Mouse (Mus musculus) liver, adult 2 months (tissue): ENCODE measurements around the gene Scd1. TPM values are rescaled to one million over a fixed set of nuclear protein-coding genes. Genes with fewer than 3 reads are reported as not detected.

Experiments used
- DNase-seq: peaks from one replicate; pipeline ENCODE4 v3.0.0-alpha.2; 2011; ENCODE audit warnings: low read depth, low spot score; ENCODE audit errors: extremely low read depth
- H3K27ac ChIP-seq: fragments of 200-500 bp; replicated peaks from 2 replicates; pipeline ENCODE4 v1.5.1; 2012; ENCODE audit warnings: low read depth, mild to moderate bottlenecking, control low read depth, inconsistent platforms, low read length; ENCODE audit not compliant: insufficient read depth
- H3K27me3 ChIP-seq: fragments of 200-500 bp; 2 replicates; pipeline ENCODE4 v1.6.1; 2012; ENCODE audit warnings: mild to moderate bottlenecking, moderate library complexity, low read length, inconsistent platforms; ENCODE audit not compliant: control insufficient read depth, insufficient read depth
- H3K36me3 ChIP-seq: fragments of 200-500 bp; 2 replicates; pipeline ENCODE4 v1.6.1; 2012; ENCODE audit warnings: low read length, inconsistent platforms; ENCODE audit not compliant: control insufficient read depth, insufficient read depth
- H3K4me1 ChIP-seq: fragments of 200-500 bp; 2 replicates; pipeline ENCODE4 v1.6.1; 2011; ENCODE audit warnings: low read length; ENCODE audit not compliant: control insufficient read depth, insufficient read depth
- H3K4me3 ChIP-seq: fragments of 200-500 bp; 2 replicates; pipeline ENCODE4 v1.5.1; 2011; ENCODE audit warnings: low read depth, mild to moderate bottlenecking, control low read depth, low read length, moderate library complexity; ENCODE audit not compliant: insufficient read depth
- H3K79me2 ChIP-seq: fragments of 200-500 bp; 2 replicates; pipeline ENCODE4 v1.6.1; 2012; ENCODE audit warnings: inconsistent platforms, mild to moderate bottlenecking, low read length, moderate library complexity; ENCODE audit not compliant: control insufficient read depth, insufficient read depth
- H3K9ac ChIP-seq: fragments of 200-500 bp; 2 replicates; pipeline ENCODE4 v1.6.1; 2012; ENCODE audit warnings: low read depth, mild to moderate bottlenecking, control low read depth, inconsistent platforms, low read length
- CTCF ChIP-seq: fragments of 200-500 bp; IDR thresholded peaks from 2 replicates; pipeline ENCODE4 v1.5.1; 2011; ENCODE audit warnings: low read depth, low read length, control low read depth
- POLR2A ChIP-seq: fragments of 200-500 bp; IDR thresholded peaks from 2 replicates; pipeline ENCODE4 v1.6.1; 2011; ENCODE audit warnings: low read length, control low read depth; ENCODE audit not compliant: insufficient read depth; ENCODE audit errors: extremely low read depth
- WGBS: fragments of 180-500 bp; shearing (Covaris S2); methylation state at CpG from one replicate; pipeline ENCODE4 v1.1.7; 2018; 5-methylcytosine and 5-hydroxymethylcytosine counted together
- polyA plus RNA-seq: library from polyadenylated mRNA; depleted of rRNA; stranded (reverse); fragments of >200 nt; gene quantifications from 2 replicates; pipeline ENCODE4 v1.2.3, GENCODE M21; 2012; rRNA removed
- total RNA-seq: library from RNA; depleted of rRNA; stranded (reverse); fragments of >200 nt; gene quantifications from 2 replicates; pipeline ENCODE4 v1.2.3, GENCODE M21; 2014; rRNA removed

Scd1 gene
- total and polyA plus RNA-seq, 2 experiments, result 1,338 to 8,115 TPM

- no peaks in the 10 kb centered on the region for H3K79me2 ChIP-seq
- no peak for TF ChIP-seq CTCF
- TF ChIP-seq POLR2A, result no peak
- 87% methylated on average over 8 of the region's 8 CpGs for WGBS
- peaks cover 12% of the 10 kb centered on the region; the same call in 1 of the 2 replicates for H3K27me3 ChIP-seq
- H3K27ac ChIP-seq, result no peak overlapping the region
- no peaks in the 10 kb centered on the region for H3K4me1 ChIP-seq
- no peaks in the 10 kb centered on the region for H3K36me3 ChIP-seq
- no peak overlapping the region for H3K9ac ChIP-seq
- H3K4me3 ChIP-seq, result no peak overlapping the region
- DNase-seq, result no peak
Measured at GRCm38 (mm10) chr19:44349689-44350088, 58.0 kb downstream of the Scd1 start.

Other genes with a start within 250 kb of the Scd1 start
- not detected in 2 replicates for gene Pkd2l1, start 215.4 kb downstream of the Scd1 start, total RNA-seq
- not detected in 2 replicates for gene Pkd2l1, start 215.4 kb downstream of the Scd1 start, polyA plus RNA-seq
- 0.20 TPM in 1 of 2 replicates, not detected in the other for gene Scd3, start 204.6 kb downstream of the Scd1 start, total RNA-seq
- 0.02 TPM in 1 of 2 replicates, not detected in the other for gene Scd3, start 204.6 kb downstream of the Scd1 start, polyA plus RNA-seq
- gene Scd2, start 114.2 kb downstream of the Scd1 start, total RNA-seq, result 2.2 and 3.9 TPM in 2 replicates
- gene Scd2, start 114.2 kb downstream of the Scd1 start, polyA plus RNA-seq, result 2.7 and 2.9 TPM in 2 replicates
- gene Scd4, start 74.8 kb downstream of the Scd1 start, total RNA-seq, result 0.09 TPM in 1 of 2 replicates, not detected in the other
- gene Scd4, start 74.8 kb downstream of the Scd1 start, polyA plus RNA-seq, result 0.07 TPM in 1 of 2 replicates, not detected in the other
- not detected in 2 replicates for gene Wnt8b, start 85.6 kb upstream of the Scd1 start, total RNA-seq
- not detected in 2 replicates for gene Wnt8b, start 85.6 kb upstream of the Scd1 start, polyA plus RNA-seq
- 1.7 and 1.9 TPM in 2 replicates for gene Sec31b, start 138.0 kb upstream of the Scd1 start, total RNA-seq
- gene Sec31b, start 138.0 kb upstream of the Scd1 start, polyA plus RNA-seq, result 5.8 and 8.6 TPM in 2 replicates
- not detected in 2 replicates for gene Gm20538, start 145.0 kb upstream of the Scd1 start, total RNA-seq
- not detected in 2 replicates for gene Gm20538, start 145.0 kb upstream of the Scd1 start, polyA plus RNA-seq
- gene Ndufb8, start 147.6 kb upstream of the Scd1 start, total RNA-seq, result 368 and 394 TPM in 2 replicates
- gene Ndufb8, start 147.6 kb upstream of the Scd1 start, polyA plus RNA-seq, result 554 and 570 TPM in 2 replicates
- gene Hif1an, start 155.0 kb upstream of the Scd1 start, total RNA-seq, result 8.8 and 11.0 TPM in 2 replicates
- gene Hif1an, start 155.0 kb upstream of the Scd1 start, polyA plus RNA-seq, result 8.8 and 10.6 TPM in 2 replicates